Mouse (Mus musculus) layer of hippocampus, postnatal 25 days (tissue): ENCODE results near the gene Fto. TPM values are rescaled to one million over a fixed set of nuclear protein-coding genes. Genes with fewer than 3 reads are reported as not detected.

Experiments
- DNase-seq, 2 experiments: peaks; one replicate each; pipeline ENCODE4 v3.0.0; 2022; ENCODE audit warnings: mixed read lengths in 2 of 2, low spot score in 1 of 2; ENCODE audit errors: extremely low spot score in 1 of 2
- total RNA-seq, 2 experiments: library from RNA; stranded (reverse); gene quantifications; 2 replicates each; pipeline ENCODE4 v1.2.3; 2021

Gene Fto
- total RNA-seq, 2 experiments from 2014 or later, result 138 TPM

DNA sequence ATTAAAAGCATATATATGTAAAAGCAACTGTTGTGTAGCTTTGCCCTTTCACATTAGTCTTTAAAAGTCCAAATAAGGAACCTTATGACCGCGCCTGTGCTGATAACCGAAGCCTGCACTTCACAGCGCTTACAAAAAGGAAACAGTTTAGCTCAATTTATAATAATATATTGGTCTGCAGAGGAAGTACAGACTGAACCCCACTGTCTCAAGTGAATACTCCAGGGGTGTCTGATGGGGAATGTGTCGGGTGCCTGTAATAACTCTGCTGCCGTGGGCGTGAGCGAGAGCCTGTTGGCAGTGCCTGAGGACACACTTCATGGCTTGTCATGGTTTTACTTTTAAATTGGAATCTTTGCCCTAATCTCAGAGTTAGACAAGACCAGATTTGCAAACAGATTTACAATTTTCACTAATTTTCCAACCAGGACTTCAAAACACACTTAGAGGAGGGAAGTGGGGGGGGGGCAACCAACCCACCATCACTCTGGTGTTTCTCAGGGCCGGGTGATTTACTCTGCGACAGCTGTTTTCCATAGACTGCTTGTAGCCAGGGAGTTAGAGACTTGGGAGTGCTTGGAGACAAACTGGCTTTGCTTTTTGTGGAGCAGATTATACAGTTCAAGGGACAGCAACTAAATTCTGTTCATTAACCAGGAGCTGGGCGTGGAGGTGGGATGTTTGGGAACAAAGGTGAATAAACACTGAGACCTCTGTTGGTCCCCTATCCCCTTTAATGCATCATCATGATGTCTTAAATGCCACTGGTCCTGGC, 131.5 kb downstream of the Fto start:
- no peak for DNase-seq

DNA sequence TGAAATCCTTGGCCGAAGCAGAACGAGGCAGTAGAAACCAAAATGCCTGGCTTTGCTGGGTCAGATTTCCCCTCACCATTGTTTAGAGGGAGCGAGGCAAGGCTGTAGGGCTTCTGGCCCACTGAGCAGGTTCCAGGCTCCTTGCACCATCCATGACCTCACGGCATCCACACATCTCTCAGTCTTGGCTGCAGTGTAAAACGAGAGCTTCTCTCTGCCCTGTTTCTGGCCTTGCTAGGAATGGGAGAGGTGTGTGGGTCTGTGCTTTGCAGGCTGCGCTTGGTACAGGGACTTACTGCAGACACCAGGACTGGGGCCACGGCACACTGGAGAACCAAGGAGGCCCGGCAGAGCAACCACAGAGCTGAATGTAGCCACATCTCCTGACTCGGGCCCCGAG, 132.2 kb downstream of the Fto start:
- DNase-seq, result no peak

DNA sequence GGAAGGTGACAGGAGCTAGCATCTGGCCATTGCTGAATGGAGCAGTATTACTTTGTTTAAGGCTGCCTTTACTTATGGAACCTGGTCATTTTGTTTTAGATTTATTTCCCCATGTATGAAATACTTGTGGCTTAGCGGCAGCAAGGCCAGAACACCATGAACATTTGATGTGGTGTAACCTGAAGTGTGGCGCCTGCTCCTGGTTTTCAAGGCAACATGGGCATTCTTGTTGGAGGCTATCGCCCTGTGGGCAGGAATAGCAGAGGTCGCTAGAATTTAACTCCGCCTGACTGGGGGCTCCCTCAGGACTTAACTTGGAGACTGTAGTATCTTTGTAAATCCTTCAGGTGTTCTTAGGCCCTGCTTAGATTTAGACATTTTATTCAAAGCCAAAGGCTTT, 132.7 kb downstream of the Fto start:
- DNase-seq, result no peak

DNA sequence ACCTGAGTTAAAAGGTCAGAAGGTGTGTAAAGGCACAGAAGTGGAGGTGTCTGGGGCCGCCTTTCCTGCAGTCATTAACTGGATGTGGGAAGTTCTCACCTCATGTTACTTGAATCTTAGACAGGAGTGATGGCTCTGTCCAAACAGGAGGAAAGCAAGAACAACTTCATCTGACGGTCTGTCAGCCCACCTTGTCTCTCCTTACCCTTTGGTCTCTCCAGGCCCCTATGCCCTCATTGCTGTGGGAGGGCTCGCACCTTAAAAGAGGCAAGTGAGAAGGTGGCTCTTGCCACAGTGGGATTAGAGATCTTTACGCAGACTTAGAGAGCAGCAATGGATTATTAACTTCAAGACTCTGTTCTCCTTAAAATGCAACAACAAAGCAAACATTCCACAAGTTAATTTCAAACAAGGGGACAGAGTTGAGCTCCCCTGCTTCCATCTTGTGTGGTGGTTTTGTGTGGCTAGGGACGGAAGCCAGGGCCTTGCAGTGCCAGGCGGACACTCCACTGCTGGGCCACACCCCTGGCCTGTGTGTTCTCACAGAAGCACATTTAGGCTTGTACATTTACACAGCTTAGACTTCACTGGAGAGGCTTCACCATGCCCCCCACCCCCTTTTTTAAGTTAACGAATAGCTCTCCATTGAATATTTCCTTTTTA, 135.5 kb downstream of the Fto start:
- DNase-seq, result no peak

DNA sequence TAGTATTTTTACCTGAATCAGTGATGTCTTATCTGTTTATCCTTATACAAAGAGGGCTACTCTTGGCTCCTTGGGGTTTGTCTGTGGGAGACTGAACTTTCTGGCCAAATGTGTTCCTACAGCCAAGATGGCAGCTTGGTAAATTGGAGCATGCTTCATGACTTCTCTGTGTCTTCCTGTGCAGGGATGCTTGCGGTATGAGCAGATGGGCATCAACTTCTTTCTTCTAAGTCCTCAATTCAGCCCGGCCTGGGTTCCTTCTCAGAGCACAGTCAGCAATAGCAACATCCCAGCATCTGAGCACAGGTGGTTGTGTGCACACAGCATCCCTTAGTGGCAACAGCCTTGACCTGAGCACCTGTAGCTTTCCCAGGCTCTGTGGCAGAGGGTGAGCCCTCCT, 141.6 kb downstream of the Fto start:
- no peak for DNase-seq

DNA sequence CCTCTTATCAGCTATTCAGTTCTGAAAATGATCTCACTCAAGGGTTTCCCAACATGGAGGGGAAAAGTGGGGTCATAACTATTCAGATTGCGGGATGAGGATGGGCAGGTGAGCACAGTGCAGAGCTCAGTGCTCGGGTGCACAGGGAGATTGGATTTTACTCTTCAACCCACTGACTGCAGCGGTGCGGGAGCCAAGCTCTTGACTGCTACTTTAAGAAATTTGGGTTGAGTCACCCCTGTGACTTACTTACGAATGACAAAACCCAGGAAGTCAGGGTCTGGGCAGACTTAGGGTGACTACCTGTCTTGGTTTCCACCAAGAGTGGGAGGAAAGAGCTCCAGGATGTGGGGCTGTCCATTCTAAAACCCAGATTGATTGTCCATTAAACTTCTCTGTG, 142.3 kb downstream of the Fto start:
- DNase-seq, result no peak

DNA sequence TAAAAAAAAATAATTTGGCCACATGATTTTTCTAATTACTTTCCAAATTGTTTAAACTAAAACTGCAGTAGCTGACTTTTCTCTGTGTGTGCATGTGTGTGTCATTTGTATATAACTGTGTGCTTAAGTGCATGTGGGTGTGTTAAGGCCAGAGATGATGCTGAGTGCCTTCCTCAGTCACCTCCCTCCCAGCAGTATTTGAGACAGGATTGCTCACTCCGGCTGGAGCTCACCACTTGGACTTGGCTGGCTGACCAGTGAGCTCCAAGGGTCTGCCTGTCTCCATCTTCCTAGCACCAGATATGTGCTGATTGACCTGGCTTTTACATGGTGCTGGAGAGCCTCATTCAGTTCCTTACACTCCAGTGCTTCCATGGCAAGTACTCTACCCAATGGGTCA, 144.7 kb downstream of the Fto start:
- DNase-seq, result no peak

DNA sequence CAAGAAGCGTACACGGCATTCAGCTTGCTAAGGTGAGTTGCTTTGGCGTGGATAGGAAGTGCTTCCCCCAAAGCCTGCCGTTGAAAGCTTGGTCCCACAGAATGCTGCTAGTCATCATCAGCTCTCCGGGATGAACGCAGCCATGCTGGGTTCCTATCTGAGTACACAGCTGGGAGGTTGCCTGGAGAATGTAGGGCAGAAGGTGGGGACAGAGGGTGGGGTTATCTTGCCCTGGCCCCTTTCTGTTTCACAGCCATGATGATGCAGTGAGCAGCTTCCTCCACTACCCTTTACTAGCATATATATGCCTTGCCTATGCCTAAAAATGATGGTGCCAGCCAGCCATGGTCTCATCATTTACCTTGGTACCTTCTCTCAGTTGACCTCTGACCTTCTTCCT, 147.6 kb downstream of the Fto start:
- DNase-seq, result no peak

DNA sequence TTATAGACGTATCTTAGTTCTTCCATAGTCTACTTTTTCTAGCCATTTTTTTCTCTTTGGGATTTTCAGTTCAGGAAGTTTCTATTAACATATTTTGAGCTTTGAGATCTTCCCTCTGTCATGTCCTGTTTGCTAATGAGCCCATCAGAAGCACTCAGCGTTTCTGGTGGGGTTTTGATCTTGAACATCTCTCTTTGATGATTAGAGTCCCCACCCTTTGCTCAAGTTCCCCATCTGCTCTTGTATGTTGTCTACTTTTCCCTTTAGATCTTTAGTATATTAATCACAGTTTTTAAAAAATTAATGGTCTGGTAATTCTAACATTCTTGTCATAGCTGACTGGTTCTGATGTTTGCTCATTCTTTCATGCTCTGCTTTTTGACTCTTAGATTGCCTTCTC, 150.4 kb downstream of the Fto start:
- no peak for DNase-seq

DNA sequence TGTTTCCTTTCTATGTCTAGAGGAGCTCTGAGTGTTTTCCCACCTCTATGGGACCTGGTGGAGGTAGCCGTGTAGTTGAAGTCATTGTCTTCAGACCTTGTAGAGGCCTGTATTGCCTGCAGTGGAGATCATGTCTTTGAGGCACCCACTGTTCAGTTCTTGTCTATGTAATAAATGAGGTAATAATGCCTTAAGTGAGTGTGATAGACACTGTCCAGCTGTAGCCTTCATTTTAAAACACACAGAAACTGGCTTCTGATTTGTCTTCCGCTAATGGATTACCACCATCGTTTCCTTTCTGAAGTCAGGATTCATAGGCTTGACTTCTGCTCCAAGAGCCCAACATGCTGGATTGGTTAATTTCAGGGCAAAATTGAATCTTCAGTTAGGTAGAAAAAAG, 154.1 kb downstream of the Fto start:
- DNase-seq, result no peak

DNA sequence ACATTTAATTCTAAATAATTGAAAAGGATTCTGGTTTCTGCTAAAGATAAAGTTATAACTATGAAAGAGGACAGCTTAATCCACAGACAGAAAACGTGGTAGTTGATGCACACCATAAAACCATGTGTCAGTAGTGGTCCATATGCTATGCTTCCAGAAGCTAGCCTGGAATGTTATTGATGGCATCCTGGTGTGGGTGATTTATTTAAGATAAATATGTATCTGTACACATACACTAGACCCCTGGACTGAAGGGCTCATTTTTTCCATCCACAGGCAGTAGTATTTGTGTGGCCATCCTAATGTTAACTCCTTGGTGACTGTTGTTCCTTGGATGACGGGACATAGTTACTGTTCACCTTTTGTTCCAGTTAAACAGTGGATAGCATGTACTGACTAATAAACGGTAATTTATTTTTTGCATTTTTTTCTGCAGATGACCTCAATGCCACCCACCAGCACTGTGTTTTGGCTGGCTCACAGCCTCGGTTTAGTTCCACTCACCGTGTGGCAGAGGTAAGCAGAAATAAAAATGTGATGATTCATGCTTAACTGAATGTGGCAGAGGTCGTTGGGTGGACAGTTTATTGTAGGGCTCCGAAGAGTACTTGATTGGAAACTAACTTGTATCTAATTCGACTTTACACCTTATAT, 154.7 kb downstream of the Fto start:
- no peak for DNase-seq

DNA sequence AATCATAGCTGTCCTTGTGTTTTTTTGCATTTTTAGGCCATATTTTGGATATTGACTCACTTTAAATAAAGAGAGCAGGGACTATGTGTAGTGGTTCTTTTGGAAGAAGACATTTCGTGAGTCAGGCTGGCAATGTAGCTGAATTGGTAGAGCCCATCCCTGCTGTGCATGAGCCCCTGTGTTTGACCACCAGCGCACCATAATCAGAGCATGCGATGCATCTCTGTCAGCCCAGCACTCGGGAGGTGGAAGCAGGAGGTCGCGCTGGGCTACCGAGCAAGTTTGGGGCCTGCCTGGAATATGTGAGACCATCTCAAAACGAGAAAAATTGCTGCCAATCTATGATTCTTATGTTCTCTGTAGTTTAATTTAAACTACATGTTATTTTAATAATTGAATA, 156.1 kb downstream of the Fto start:
- no peak for DNase-seq

DNA sequence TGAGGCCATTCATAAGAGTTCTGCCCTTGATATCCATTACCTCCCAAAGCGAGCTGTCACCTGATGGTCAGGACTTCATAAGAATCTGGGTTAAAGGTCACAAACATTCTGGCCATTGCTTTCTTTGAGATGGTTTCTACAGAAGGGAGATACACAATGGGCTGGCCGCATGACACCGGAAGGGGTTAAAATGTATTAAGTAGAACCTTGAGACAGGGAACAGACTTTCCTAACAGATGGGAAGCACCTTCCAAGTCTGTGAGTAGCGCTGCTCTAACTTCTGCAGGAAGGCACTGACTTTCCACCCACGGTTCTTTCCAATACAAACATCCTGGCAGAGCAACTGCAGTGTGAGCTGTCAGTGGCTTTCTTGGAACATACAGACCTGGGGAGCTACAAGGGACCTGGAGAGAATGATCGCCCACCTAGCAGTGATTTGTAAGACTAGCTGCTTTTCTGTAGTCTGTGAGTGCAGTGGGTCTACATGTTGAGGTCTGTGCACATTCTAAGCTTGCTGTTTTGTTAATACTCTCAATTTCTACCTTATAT, 161.5 kb downstream of the Fto start:
- DNase-seq, result no peak

DNA sequence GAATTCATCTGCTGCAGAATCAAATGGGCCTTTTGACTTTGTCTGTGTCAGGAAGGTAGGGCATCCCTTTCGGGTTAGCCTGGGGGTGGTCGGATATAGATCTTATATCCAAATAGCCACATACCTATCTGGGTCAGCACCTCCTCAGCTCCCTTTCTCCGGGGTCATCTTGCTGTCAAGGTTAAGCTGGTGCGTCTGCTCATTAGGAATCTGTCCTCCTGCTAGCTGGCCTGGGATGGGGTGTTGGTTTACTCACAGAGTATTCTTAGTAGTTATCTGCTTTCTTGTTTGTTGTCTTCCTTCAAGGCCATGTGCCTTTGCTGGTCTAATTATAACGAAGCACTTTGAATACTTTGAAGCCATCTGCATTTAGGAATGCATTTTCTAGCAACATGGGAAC, 163.7 kb downstream of the Fto start:
- no peak for DNase-seq

DNA sequence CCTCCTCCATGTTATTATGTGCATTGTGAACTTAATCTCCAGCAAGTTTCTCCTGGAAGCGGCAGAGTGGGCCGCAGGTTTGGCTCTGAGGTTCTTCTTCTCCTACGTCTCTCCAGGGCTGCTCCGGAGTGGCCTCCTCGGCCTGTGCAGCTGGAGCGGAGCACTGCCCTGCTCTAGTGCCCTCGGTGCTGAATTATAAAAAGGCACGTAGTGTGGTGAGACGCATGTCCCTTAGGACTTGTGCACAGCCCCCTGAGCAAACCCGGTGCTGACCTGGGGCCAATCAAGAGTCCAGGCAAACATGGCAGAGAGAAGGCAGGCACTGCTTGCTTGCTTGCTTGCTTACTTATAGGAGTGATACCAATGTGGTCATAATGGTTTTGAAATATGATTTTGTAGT, 164.1 kb downstream of the Fto start:
- DNase-seq, result no peak

DNA sequence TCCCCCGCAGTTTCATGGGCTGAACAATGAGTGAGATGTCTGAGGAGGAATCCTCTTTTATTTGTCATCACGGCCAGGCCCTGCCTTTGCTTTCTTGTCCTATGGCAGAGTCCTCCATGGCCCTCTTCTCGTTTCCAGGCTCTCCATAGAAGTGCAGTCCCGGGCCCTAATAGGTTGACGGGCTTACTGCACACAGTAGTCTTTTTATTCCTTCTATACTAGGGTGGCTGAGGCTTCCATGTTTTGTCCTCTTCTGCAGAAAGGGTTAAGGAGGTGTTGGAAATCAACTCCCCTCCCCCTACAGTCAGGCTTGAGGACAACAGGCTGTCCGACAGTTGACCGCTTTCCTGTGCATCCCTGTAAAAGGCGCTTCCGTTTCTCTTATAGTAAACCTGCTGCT, 169.2 kb downstream of the Fto start:
- DNase-seq, result no peak

DNA sequence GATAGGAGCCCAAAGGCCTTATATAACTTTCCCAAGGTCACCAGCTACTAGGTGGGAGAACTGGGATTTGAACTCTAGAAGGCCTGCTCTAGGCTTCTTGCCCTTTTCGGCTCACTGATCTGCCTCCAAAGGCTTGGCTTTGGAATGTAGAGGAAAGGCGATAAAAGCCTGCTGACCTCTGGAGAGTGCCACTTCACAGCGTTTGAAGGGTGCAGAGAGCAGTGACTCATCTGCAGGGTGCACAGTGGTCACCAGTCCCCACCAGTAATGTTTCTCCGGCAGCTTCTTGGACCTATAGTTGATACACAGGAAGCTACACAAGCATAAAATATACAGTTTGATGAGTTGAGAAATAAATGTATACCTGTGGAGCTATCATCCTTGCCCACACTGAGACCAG, 173.1 kb downstream of the Fto start:
- no peak for DNase-seq

DNA sequence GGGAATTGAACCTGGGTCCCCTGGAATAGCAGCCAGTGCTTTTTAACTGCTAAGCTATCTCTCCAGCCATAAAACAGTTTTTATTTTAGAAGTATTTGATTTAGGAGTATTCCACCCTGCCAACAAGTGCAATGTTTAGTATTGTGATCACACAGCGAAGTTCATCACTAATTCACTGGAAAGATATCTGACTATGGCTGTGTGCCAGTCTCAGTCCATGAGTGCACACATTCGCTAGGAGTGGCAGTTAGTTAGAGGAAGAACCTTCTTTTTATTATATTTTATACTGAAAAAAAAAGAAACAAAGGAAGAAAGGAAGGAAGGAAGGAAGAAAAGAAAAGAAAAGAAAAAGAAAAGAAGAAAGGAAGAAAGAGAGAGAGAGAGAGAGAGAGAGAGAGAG, 174.1 kb downstream of the Fto start:
- DNase-seq, result no peak

DNA sequence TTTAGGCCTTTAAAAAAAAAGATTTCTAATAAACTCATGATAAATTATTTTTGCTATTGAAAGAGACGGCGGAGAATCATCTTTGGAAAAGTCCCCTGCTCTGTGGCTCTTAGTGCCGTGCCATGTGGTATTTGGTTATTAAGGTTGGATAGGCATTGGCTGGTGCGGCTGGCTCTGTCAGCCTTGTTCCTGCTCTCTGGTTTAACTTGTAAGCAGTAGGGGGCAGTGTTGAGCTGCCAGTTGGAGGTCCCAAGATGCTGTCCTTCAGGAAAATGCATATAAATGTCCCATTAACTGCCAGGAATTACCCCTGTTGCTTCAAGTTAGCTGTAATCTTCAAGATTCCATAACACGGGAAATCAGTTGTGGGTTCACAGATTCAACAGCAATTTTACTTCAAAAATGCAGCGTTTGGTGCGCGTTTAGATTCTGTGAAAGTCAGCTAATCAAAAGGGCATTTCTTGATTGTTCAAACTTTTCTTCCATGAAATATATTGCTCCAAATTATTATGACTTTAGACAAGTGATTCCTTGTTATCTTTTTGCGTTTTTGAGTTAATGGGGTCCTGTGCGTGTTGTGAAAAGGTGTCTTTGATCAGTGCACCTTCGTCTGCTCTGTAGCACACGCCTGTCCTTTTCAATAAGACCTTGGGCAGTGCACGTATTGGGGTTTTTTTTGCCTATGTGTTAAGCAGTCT, 174.9 kb downstream of the Fto start:
- DNase-seq, result peak; percentile 36 to 72

DNA sequence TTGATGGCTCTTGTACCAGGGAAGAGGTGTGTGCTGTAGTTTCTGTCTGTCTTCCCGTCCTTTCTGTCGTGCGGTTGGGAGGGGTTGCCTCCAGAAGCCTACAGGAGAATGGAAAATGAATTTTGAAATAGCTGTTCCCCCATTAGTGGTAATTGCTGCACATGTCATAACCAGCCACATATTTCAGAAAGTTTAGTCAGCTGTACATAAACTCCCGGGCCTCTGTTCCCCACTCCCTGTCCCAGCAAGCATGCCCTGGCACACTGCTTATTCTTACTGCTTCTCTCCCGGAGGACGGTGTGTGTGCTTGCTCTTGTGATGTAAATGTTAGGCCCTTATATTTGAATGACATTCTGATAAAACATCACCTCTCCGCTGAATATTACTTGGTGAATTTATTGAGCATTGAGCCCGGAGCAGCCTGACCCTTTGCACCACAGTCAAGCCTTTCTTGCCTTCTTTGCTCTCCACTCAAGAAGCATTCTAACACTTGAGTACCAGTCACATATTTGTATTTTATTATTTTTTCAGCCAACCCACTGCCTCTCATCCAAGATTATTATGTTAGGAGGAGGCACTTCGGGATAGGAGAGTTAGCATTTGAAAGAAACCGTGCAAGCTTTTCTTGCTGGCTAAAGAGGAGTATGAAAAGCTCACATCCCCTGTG, 175.6 kb downstream of the Fto start:
- DNase-seq, result no peak
